Mouse (Mus musculus): ENCODE data around the gene Krt2.

Gene Krt2

GRCm38 (mm10) chr15:101817875-101818274, at the start of gene Krt2:
TSS of gene Krt2 (minus strand) at chr15:101818169.
- DNase-seq = no peak

DNA sequence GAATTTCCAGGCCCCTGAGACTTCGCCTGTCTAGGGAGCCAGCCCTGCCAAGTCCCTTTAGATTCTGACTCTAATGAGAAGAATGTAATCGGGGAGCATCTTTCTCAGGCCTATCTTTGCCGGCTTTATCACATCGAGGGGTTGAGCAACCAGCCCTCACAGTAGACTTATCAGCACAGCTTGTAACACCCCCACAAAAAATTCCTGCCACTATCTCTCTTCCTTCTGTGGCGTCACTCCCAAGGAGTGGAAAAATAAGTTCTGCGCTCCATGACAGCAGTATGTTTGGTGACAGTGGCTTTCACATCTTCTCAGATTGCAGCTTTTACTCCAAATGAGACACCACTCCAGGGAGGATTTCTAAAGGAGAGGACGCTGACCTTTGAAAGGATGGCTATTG, 48.8 kb upstream of the Krt2 start:
- no peak for DNase-seq

- DNase-seq = peak in 1 of 2 experiments; percentile 8
These were observed 42.6 kb upstream of the Krt2 start for GRCm38 (mm10) chr15:101860421-101861130.

DNA sequence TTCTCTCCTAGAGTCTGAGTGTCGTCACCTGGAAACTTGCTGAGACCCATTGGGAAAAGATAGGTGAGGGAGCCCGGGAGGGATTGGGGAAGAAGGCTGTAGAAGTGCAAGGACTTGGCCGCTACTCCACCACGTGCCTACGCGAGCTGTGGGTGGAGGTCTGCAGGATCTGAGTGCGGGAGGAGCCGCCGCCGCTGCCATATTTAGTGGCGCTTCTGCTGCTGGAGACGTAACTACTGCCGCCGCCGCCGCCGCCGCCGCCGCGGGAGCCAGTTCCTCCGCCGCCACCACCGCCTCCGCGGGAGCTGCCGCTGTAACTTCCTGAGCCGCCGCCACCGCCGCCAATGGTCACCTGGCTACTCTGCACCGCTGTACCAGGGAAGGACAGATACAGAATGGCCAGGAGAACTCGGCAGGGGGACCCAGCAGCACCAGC, 41.8 kb upstream of the Krt2 start:
- DNase-seq = peak; percentile 17 to 24

- DNase-seq = no peak
These were observed 40.9 kb upstream of the Krt2 start for GRCm38 (mm10) chr15:101858673-101859425.

DNA sequence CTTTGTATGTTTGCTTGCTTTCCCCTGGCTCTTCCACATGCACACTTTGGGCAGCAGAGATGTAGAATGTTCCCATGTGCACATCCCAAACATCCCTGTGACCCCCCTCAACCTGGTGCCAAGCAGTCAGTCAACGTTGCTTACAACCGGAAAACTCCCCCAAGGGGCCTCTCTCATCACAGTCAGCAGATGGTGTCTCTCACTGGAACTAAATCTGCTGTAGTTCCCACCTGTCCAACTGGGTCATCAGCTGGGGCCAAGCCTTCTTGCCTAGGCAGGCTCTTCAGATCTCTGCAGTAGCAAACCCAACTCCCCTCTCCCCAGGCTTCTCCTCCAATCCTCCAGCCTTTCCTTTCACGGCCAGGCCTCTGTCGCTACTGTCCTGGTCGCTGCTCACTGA, 38.7 kb upstream of the Krt2 start:
- DNase-seq = no peak

- no peak for DNase-seq
These were observed 37.8 kb upstream of the Krt2 start for GRCm38 (mm10) chr15:101855732-101856131.

GRCm38 (mm10) chr15:101854294-101854693, 36.3 kb upstream of the Krt2 start:
- no peak for DNase-seq

GRCm38 (mm10) chr15:101852571-101852970, 34.6 kb upstream of the Krt2 start:
- no peak for DNase-seq

DNA sequence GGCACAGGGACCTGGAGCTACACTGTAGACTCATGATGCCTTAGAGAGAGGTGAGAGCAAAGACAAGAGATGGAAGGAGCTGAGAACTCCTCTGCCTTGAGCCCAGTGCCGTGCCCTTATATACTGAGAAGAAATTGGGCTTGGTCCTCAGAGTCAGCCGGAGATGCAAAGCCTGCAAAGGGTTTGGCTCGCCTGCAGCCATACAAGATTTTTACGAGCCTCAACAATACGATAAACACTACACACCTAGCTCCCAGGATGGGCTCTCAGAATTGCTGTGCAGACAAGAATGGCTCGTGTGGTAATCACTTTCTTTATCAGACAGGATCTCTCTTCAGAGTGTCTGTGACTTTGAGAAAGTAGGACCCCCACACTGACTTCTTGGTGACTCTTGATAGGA, 32.7 kb upstream of the Krt2 start, which contains the start of gene Krt1:
Krt1 (minus strand) TSS at position 101 of the 400 bp plus-strand sequence.
- no peak for DNase-seq

DNA sequence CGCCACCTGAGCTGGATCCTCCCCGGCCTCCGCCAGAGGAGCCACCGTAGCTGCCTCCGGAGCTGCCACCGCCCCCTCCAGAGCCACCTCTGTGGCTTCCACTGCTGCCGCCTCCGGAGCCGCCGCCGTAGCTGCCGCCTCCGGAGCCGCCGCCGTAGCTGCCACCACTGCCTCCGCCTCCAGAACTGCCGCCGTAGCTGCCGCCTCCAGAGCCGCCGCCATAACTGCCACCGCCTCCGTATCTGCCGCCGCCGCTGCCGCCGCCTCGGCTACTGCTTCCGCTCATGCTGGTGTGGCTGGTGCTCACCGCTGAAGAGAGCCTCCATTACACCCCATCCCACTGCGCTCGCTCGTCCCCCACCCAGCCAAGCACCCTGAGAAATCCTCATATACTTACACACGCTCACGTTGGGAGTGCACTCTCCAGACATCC, 28.0 kb upstream of the Krt2 start:
- DNase-seq = peak; percentile 4 to 19

GRCm38 (mm10) chr15:101843192-101843591, 25.2 kb upstream of the Krt2 start:
- no peak for DNase-seq

DNA sequence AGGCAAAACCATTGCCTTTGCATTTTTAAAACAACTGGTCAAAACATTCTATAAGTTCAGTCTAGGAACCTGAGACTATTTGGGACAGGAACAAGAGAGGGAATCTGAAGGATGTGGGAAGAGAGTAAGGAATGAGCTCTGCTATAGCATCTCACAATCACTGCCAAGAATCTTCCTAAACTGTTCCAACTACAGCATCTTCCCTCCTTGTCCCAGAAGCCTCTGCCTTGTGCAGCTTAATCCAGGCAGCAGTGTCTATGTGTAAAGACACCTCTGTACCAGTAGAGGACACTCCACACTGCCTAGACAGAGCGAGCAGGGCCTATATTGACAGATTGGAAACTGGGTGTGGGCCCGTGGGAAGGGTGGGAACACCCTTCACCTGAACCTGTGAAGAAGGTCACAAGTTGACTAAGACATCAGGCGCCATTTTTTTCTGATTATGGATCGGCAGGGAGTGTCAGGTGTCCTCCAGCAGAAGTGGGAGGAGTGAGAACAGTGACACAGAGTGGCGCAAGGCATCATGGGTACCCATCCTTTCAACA, 16.9 kb upstream of the Krt2 start:
- no peak for DNase-seq

GRCm38 (mm10) chr15:101833131-101833530, 15.2 kb upstream of the Krt2 start:
- no peak for DNase-seq

DNA sequence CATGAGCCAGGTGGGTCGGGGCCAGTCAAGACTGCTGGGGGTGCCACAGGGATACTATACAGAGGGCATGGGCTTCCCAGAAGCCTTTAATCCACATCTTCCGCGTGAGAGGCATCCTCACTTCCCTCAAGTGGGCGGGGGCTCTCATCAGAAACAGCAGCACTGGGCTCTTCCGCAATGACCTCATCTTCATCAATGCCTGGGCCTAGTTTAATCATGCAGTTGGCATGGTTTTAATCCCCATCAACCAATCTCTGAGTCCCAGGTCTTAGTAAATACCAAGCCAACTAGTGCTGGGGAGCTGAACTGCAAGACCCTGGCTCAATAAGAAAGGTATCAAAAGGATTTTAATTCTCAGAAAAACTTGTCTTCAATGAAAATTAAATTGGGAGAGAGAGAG, 11.5 kb upstream of the Krt2 start:
- DNase-seq = no peak

GRCm38 (mm10) chr15:101821786-101822185, 3.8 kb upstream of the Krt2 start:
- DNase-seq = no peak

GRCm38 (mm10) chr15:101803052-101803822, 14.7 kb downstream of the Krt2 start:
- no peak for DNase-seq

GRCm38 (mm10) chr15:101802296-101802835, 15.6 kb downstream of the Krt2 start, which contains the start of gene Krt73:
TSS of gene Krt73 (minus strand) at chr15:101802346.
- no peak for DNase-seq

- DNase-seq = no peak
These were observed 27.1 kb downstream of the Krt2 start for GRCm38 (mm10) chr15:101790867-101791266.

DNA sequence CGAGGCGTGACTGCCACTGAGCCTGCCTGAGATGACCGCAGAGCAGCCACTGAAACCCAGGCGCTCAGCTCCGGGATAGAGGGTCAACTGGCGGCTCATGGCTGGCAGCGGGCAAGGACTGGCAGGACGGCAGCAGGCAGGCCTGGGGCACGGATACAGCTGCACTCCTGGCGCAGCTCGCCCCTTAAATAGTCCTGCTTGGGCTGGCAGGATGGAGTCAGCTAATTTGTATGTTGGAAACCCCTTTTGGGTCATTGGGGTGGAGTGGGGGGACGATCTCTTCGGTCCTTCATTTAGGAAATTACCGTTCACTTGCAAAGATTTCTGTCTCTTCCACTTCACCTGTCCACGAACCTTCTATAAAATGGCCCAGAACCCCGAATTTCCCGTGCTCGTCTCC, 31.6 kb downstream of the Krt2 start, which contains the start of gene Krt72:
Krt72 (minus strand) TSS at position 101 of the 400 bp plus-strand sequence.
- DNase-seq = no peak

DNA sequence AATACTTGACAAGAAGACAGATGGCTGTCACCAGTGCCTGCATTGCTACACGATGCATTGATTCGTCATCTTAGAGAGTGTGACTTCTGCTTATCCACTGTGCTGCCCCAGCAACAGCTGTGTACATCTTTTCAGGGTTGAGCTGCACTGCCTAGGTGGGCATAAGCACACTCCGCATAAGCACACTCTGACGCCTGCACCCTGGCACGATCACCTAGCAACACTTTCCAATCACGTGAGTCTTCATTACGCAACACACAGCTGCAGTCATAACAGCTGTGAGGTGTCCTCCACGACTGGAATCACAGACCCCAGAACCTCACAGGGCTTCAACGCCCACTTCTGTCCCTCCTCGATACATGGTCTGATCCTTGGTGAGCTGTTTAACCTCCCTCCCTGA, 44.5 kb downstream of the Krt2 start:
- no peak for DNase-seq

DNA sequence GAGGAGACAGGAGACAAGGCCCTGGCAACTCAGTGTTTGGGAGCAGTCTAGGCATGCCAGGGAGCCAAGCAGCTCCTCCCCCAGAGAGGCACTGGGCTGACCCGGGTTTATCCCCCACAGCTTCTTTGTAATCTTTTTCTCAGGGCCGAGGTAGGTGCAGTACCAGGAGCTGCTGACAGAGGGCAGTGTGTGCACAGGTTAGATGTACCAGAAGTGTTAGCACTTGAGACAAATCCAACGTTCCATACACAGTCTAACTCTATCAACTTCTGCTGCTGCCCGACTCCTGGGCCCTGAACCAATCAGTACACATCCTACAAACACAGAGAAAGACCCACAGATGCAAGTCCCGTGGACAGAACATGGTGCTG, 45.3 kb downstream of the Krt2 start:
- peak; percentile 73 to 92 for DNase-seq

Data from kidney, adult 8-10 months (tissue).